Mouse (Mus musculus) lung, postnatal 36 days (tissue): Measurements from ENCODE around the gene Clasrp.

ENCODE experiments used
- DNase-seq: peaks from one replicate; pipeline ENCODE4 v3.0.0; 2022; ENCODE audit warnings: mixed read lengths

Gene Clasrp

DNA sequence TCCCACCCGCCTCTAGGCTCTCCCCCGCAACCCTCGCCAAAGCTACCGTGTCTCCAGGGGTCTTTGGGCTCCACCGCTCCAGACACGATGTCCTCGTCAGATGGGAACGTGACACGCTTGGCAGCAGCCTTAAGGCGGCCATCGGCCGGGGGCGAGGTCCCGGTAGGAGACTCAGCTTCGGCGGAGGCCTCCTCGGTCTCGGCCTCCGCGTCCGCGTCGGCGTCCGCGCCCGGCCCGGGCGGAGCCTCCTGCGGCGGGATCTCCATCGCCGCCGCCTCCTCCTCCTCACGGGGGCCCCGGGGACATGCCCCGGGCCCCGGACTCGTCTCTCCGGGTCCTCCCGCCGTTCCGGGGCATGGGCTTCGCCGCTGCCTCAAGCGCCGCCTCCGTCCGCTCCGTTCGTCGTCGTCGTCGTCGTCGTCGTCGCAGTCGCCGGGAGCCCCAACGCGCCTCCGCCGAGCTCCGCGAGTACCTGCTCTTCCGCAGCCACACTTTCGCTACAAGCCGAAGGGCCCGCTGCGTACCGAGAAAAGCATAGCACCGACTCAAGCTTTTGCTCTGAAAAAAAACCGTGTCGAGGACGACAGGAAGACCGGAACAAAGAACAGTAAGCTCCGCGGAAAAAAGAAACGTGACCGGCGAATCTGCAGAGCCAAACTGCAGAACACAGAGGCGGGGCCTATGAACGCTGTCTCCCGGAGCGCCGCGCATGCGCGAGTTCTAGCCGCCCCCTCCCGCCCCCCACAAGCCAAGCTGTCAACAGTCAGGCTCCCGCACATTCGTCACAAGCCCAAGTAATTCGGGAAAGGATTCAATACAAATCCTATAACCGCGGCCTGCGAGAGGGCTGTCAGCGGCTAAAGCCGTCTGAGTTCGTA is 42.3 kb downstream of the Clasrp start:
- peak; percentile 91 for DNase-seq

GRCm38 (mm10) chr7:19561431-19561764 is 42.9 kb downstream of the Clasrp start:
- DNase-seq, result no peak

DNA sequence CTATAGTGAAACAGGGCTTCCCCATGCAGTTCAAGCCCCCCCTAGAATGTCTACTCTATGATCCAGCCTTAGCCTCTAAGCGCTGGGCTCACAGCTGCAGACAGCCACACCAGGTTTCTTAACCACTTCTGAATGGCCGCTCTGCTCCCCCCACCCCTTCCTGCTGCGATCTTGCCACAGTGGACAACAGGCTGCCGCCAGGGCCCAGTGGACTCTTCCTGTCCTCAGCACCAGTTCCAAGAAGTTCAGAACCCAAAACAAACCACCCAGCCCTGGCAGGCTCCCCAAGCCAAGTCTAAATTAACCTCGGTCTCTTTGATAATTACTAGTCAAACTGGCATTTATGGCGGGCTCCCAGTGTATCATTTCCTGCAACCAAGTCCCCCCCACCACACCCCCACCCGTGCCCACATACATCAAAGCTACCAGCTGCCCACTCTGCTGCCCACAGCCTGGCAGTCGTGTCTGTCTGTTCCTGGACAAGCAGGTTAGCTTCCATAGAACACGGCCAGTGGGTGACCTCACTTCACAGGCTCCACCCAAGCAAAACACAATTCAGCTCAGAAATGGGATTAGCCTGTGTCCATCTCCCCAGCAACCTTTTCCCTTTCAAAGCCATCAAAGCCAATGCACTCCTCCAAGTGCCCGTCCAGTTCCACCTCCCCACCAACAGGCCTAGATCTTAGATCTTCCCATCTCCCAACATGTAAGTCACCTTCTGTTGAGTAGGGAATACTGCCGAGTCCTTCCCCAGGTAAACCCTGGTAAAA is 43.6 kb downstream of the Clasrp start:
- no peak for DNase-seq

GRCm38 (mm10) chr7:19558965-19559364 is 45.3 kb downstream of the Clasrp start:
- no peak for DNase-seq

DNA sequence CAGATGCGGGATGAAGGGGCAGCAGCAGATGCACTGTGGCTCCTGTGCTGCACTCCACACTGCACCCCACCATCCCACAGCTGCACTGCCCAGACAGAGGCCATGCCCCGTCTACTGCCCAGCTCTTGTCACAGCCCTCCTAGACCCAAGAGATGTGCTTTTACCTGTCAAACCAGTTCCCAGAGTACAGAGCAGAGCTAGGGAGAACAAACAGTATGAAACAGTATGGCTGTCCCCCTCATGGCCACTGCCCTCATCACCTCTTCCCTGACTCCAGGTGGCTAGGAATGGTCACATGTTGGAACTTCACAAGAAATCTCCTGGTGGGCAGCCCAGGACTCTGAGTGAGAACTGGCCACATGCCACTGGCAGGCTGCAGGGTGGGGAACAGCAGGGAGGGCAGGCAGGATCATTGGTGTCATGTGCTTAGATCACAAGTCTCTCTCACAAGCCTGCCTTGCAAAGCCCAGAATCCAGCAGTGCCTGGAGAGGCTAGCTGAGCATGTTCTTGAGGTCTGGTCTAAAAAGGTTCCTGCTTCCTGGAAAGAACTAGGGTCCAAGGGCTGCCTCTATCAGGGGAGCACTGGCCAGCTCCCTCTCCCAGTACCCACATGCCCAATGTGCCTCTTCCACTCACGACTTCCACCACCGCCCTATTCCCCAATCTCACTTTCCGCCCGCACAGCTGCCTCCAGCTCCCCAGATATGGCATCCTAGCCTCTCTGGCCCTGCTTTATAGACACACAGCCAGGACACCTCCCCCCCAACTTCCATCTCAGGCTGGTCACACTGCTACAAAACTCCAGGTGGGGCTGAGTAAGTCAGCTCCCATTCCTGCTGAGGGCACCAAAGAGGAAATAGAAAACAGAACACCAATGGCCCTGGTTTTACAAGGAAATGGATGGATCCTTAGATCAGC is 46.0 kb downstream of the Clasrp start:
- DNase-seq, result no peak

GRCm38 (mm10) chr7:19557086-19557485 is 47.2 kb downstream of the Clasrp start:
- peak; percentile 42 for DNase-seq

DNA sequence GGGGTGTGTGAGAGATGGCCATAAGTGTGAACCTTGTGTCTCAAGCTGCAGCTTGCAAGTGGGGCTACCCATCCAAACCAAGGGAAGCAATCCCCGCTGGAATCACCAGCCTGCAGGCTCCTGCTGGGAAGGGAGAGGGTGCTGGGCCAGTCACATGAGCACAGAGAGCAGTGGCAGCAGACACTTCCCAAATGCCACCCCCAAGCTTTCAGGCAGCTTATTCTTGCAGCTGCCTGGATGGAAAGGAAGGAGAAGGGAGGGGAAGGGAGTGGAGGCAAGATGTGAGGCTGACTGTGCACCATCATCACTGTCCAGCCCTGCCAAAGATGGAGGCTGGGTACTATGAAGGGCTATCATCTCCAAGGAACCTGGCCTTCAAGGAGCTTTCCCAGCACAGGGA is 50.1 kb downstream of the Clasrp start:
- no peak for DNase-seq

- DNase-seq, result no peak
Observed at GRCm38 (mm10) chr7:19552443-19552842, 51.8 kb downstream of the Clasrp start.

DNA sequence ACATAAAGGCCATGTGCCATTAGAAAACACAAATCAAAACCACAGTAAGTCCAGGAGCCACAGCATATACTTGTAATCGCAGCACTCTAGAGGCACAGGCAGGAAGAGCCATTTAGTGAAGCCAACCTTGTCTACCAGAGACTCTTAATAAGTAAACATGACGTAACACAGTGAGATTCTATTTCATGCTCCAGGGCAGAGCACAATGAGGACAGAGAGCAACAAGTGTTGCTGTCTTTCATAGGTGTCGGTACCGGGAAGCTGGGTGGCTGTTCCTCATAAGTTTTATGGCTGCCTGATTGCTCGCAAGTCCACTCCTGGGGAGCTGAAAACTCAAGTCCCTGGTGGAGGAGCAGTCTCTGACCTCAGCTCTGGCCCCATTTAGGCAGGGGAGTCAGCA is 52.7 kb downstream of the Clasrp start:
- no peak for DNase-seq

DNA sequence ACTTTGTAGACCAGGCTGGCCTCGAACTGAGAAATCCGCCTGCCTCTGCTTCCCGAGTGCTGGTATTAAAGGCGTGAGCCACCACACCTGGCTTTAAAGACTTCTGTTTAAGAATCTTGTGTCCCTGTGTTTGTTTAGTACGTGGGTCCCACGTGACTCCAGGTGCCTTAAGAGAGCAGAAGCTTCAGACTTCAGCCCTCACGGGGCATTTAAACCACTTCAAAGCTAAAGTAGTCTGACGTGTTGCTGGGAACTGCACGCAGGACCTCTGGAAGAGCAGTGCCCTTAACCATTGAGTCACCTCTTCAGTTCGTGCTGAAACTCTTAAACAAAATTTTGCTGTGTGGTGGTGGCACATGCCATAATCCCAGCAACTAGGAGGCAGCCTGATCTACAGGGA is 54.9 kb downstream of the Clasrp start:
- DNase-seq, result peak; percentile 78

GRCm38 (mm10) chr7:19547344-19547969 is 56.8 kb downstream of the Clasrp start:
- DNase-seq, result peak; percentile 39

DNA sequence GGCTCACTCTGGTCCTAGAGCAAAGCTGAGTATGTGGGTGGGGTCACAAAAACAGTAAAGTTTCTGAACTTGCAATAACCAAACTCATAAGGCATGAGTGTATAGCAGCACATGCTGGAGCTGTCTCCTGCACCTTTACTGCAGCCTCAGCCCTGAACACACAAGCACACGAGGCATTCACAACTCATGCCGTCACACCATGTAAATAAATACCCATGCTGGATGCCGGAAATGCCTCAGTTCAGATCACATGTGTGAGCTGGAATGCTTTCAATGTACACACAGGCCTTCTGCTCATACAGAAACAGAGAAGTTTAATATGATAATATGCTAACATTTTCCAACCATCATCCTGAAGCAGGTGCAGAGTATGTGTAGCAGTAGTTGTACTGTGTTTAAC is 58.3 kb downstream of the Clasrp start:
- DNase-seq, result peak; percentile 45

- DNase-seq, result peak; percentile 43
Observed at GRCm38 (mm10) chr7:19543584-19543983, 60.7 kb downstream of the Clasrp start.

GRCm38 (mm10) chr7:19542155-19542691 is 62.1 kb downstream of the Clasrp start:
- peak; percentile 42 for DNase-seq

GRCm38 (mm10) chr7:19541681-19542154 is 62.6 kb downstream of the Clasrp start:
- DNase-seq, result no peak

DNA sequence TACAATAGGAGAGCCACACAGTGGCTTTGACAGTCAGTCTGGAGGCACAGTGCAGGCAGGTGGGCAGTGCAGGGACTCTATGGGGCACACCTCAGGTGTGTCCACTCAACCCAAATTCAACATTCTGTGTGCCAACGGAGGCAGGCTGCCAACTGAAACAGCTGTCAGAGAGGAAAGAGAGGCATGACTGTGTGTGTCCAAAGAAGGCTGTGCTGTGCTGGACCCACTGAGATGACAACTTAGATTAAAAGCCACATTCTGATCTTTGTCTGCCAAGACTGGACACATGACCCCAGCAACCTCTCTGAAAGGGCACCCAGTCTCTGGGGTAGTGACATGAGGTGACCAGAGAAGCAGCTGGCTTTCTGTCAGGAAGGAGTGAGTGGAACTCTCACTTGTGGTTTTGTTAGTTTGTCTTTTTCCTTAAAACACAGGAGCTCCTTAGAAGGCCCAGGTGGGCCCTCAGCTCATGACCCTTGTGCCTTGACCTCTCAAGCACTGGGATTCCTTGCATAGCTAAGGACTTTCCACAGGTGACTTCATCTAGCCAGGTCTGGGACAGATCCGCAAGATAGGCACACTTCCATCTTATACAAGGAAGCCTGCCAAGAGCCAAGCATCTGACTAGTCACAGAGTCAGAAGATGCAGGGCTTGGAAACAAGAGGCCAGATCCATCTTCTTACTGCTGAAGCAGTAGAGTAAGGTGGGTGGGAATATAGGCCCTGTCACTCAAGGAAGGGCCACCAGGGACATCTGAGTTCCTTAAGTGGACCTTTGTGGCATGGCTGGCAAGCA is 63.3 kb downstream of the Clasrp start:
- peak; percentile 73 for DNase-seq

DNA sequence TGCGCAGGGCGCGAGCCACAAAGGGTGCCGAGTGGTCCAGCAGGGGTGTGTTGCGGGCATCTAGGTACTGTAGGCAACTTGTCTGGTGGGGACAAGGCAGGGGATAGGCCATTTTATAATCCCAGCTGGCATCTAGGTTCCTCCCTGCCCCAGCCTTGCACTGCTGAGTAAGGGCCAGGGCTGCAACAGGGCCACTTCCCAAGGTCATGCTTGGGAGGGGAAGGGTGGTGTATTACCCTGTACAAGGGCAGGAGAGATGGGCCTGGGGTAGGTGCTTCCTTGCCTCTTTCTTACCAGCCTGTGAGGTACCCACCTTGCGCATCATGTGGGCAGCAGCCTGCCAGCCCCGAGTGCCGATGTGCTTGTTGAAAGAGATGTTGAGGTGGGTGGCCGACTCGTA is 69.6 kb downstream of the Clasrp start:
- DNase-seq, result no peak

GRCm38 (mm10) chr7:19532240-19532639 is 72.0 kb downstream of the Clasrp start:
- DNase-seq, result no peak

GRCm38 (mm10) chr7:19531077-19531476 is 73.2 kb downstream of the Clasrp start:
- no peak for DNase-seq
